Mouse (Mus musculus): ENCODE data around the gene Tln1. TPM values are rescaled to one million over a fixed set of nuclear protein-coding genes. Genes with fewer than 3 reads are reported as not detected.
"Not testable (repeated sequence)": the region's sequence is repeated elsewhere in the genome, so short reads cannot be mapped to it uniquely, and the experiment has no call there.

Gene Tln1
- total RNA-seq, 2 experiments from 2014 or later = 198 to 299 TPM

GRCm38 (mm10) chr4:43551854-43552253 is 10.6 kb downstream of the Tln1 start:
- ATAC-seq (replicated peaks; ENCODE audit: poor library complexity, severe bottlenecking) = not testable (repeated sequence)

GRCm38 (mm10) chr4:43549055-43549454 is 13.4 kb downstream of the Tln1 start:
- no peak for ATAC-seq (replicated peaks; ENCODE audit: poor library complexity, severe bottlenecking)

DNA sequence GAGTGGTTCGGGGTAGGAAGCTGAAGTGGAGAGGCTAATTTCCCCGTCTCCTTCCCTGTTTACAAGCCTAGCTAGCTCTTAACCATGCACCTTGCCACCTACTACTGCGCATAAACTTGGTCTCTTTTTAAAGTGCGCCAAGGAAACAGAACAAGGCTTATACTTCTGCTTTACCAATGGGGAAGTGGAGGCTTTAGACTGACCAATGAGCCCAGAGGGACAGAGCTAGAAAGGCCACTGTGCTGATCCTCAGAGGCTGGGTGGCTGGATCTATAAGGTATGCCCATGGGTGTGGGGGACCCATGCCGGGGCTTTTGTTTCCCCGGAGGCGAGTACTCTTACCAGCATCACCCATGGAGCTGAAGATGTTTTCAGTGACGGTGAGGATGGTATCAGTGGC is 15.3 kb downstream of the Tln1 start:
- ATAC-seq (replicated peaks; ENCODE audit: poor library complexity, severe bottlenecking) = no peak

DNA sequence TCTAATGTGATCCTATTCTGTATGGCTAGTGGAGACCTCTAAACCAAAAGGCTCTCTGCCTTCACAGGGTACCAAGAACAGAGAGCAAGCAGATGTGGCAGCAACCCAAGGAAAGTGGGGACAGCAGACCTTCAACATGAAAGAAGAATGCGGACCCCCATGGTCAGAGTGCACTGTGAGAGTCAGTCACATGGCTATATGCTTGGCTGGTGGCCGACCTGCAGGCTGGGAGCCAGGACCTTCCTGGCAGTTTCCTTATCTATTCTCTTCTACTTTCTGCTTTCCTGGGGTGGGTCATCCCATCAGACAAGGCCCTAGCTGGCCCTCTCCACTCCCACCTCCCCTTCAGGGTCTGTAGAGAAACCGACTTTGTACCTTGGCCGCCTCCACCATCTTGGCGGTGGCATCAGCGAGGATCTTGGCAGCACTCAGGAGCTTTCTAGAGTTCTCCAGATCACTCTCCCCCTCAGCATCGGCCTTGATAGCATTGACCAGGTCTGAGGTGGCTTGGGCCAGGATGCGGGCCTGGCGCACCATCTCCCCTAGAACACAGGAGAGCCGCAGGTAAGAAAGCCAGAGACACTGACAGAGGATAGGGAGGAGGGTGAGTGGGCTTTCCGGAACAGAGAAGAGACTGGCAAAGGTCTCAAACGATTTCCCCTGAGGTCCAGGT is 16.0 kb downstream of the Tln1 start:
- no peak for ATAC-seq (replicated peaks; ENCODE audit: poor library complexity, severe bottlenecking)

- no peak for ATAC-seq (replicated peaks; ENCODE audit: poor library complexity, severe bottlenecking)
These were observed 20.4 kb downstream of the Tln1 start for GRCm38 (mm10) chr4:43542044-43542443.

GRCm38 (mm10) chr4:43536031-43536430 is 26.5 kb downstream of the Tln1 start:
- no peak for ATAC-seq (replicated peaks; ENCODE audit: poor library complexity, severe bottlenecking)

DNA sequence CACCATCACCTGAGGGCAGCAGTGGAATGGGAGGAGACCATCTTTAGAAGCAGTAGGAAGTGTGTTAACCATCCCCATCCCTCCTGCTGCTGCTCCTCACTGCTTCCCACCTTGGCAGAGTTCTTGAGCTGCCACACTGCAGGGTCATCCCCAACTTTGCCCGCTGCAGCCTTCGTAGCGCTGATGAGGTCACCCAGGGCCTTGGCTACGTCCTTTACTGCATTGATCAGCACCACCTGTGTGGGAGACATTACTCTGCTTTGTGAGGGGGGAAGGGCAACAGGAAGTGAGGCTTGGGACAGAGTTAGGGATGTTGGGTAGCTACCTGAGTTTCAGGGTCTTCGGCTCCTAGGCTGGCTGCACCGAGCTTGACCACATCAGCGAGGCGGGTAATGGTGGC is 26.9 kb downstream of the Tln1 start:
- no peak for ATAC-seq (replicated peaks; ENCODE audit: poor library complexity, severe bottlenecking)

GRCm38 (mm10) chr4:43533270-43533669 is 29.2 kb downstream of the Tln1 start:
- no peak for ATAC-seq (replicated peaks; ENCODE audit: poor library complexity, severe bottlenecking)

GRCm38 (mm10) chr4:43530581-43530980 is 31.9 kb downstream of the Tln1 start:
- peak; percentile 54 for ATAC-seq (replicated peaks; ENCODE audit: poor library complexity, severe bottlenecking)

GRCm38 (mm10) chr4:43530081-43530501 is 32.4 kb downstream of the Tln1 start:
- no peak for ATAC-seq (replicated peaks; ENCODE audit: poor library complexity, severe bottlenecking)

DNA sequence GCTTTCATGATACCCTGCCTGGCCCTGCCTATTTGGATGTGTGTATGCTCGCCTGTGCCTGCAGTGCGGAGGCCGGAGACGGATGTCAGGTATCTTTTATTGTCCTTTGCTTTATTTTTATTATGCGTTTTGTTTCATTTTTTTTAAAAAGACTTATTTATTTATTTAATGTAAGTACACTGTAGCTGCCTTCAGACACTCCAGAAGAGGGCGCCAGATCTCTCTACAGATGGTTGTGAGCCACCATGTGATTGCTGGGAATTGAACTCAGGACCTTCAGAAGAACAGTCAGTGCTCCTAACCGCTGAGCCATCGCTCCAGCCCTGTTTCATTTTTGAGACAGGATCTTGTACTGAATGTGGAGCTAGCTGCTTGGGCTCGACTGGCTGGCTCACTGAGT is 34.0 kb downstream of the Tln1 start:
- ATAC-seq (replicated peaks; ENCODE audit: poor library complexity, severe bottlenecking) = no peak

DNA sequence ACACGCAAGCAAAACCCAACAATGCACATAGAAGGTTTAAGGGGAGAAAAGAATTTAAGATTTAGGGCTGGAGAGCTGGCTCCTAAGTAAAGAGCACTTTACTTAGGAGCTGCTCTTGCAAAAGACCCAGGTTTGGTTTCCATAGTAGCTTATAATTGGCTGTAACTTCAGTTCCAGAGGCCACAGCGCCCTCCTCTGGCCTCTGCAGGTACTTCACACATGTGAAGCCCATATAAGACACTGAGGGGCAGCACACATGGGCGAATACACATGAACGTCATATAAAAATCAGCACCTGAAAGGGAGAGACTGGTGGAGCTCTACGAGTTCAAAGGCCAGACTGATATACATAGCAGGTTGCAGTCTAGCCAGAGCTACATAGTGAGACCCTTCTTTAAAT is 34.6 kb downstream of the Tln1 start:
- 0 out of 2 replicates have a peak, but pooled peaks have one; percentile 21 for ATAC-seq (replicated peaks; ENCODE audit: poor library complexity, severe bottlenecking)

- peak; percentile 43 for ATAC-seq (replicated peaks; ENCODE audit: poor library complexity, severe bottlenecking)
These were observed 42.5 kb downstream of the Tln1 start for GRCm38 (mm10) chr4:43519956-43520355.

DNA sequence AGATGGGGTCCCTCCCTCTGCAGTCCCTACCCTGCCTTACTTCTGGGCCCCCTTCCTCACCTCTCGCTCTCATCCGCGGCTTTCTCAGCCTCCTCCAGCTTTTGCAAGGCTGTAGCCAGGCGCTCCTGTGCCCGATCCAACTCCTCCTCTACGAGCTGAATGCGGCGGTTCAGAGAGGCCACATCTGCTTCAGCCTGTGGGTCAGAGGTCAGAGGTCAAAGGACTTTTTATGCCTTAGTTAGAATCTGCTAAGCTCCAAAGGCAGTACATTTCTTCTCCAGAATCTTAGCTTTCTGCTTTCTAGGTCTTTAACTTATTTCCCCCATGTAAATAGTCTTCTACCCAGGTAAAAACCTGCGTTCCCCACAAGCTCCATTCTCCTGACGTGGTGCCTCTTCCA is 42.9 kb downstream of the Tln1 start:
- ATAC-seq (replicated peaks; ENCODE audit: poor library complexity, severe bottlenecking) = no peak

- peak; percentile 63 for ATAC-seq (replicated peaks; ENCODE audit: poor library complexity, severe bottlenecking)
These were observed 46.5 kb downstream of the Tln1 start for GRCm38 (mm10) chr4:43515764-43516708.

DNA sequence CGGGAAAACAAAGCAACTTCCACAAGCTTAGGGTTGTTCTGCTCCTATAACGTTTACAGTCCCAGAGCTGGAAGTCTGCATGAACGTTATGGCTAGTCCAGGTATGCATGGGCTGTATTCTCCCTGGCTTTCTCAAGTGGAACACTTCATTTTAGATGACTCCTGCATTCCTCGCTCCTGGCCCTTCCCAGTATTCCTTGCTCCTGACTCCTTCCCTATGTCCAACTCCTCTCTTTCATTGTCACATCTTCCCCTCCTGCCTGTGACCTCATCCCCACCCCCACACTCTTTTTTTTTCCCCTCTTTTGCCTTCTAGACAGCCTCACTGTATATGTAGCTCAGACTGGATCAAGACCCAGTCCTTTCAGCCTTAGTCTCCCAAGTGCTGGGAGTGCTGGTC is 48.7 kb downstream of the Tln1 start:
- no peak for ATAC-seq (replicated peaks; ENCODE audit: poor library complexity, severe bottlenecking)

GRCm38 (mm10) chr4:43513300-43513699 is 49.2 kb downstream of the Tln1 start:
- ATAC-seq (replicated peaks; ENCODE audit: poor library complexity, severe bottlenecking) = no peak

DNA sequence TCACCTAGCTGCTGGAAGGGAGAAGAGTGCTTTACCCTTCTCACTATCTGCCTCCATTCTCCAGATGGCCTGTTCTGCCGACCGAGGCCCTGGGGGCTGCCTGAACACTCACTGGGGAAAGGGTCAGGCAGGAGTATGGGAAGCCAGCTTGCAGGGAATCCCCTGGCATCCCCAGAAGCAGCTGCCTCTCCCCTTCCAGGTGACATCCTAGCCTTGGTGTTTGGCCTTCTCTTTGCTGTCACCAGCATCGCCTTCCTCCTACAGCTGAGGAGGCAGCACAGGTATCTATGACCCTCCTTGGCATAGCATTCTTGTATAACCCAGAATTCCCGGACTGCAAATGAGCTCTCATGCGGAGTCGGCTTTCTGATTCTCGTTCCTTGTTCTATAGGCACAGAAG is 49.8 kb downstream of the Tln1 start:
- no peak for ATAC-seq (replicated peaks; ENCODE audit: poor library complexity, severe bottlenecking)

- ATAC-seq (replicated peaks; ENCODE audit: poor library complexity, severe bottlenecking) = no peak
These were observed 50.6 kb downstream of the Tln1 start for GRCm38 (mm10) chr4:43511675-43512454.

DNA sequence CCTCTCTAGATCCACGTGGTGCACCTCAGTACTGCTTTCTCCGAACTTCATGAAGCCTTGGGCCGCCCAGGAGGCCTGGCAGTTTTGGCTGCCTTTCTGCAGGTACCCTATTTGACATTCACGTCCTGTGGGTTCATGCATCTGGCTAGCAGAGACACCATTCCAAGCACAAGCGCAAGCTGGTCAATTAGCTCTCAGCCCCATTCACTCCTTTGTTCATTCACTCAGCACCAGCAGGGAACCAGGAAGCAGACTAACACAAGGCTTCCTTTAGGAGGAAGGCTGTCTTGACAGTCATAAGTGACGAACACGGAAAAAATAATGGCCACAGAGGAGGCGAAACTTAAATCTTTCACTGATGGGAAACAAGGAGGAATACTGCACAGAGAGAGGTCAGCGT is 53.4 kb downstream of the Tln1 start:
- ATAC-seq (replicated peaks; ENCODE audit: poor library complexity, severe bottlenecking) = peak; percentile 26

- peak; percentile 92 for ATAC-seq (replicated peaks; ENCODE audit: poor library complexity, severe bottlenecking)
These were observed 53.9 kb downstream of the Tln1 start for GRCm38 (mm10) chr4:43508666-43508997.

All from granulocyte monocyte progenitor cell, adult 5-6 weeks (primary cell).